Mouse (Mus musculus) cerebellum, adult 11 months (tissue): ENCODE results near the gene Trp53tg5.

ENCODE experiments used
- DNase-seq: peaks from one replicate; pipeline ENCODE4 v3.0.0; 2022

The Trp53tg5 gene

DNA sequence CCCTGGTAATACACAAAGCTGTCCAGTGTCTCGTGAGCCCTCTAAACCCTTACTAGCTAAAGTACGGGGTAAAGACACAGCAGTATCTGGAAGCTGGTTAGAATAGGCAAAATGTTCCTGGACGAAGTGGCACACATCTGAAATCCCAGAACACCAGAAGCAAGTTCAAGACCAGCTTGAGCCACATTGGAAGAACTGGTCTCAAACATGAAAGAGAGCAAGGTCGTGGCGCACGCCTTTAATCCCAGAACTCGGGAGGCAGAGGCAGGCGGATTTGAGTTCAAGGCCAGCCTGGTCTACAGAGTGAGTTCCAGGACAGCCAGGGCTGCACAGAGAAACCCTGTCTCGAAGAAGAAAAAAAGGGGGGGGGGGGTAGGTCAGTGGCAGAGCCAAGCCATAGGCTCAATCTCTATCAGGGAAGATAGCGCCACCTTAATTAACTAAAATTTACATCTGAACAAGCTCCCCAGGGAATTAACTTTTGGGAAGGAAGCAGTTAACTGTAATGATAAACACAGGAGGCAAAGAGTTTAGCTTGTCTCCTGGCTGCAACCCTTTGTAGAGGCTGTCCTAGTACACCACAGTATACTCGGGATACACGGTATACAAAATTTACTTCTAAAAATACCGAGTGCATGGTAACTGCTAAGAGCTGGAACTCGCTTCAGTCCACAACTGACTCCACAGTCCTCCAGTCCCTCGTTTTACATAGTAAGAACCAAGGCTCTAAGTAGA lies 43.5 kb downstream of the Trp53tg5 start:
- DNase-seq, result no peak

DNA sequence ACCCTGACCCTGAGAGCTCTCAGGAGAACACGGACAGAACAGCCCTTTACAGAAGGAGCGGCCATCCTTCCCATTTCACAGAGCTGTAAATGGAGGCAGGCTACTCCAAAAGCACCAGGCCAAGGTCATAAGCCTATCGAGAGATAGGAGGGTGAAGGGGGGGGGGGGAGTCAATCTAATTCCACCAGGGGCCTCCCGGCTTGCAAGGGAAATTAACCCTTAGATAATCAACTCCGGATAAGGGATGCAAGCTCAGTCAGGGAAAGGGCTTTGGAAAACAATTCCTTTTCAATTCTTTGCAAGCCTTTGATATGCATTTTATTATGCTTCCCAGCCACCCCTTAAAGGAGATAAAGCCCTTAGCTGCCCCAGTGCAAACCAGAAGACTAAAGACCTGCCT lies 45.1 kb downstream of the Trp53tg5 start:
- no peak for DNase-seq

DNA sequence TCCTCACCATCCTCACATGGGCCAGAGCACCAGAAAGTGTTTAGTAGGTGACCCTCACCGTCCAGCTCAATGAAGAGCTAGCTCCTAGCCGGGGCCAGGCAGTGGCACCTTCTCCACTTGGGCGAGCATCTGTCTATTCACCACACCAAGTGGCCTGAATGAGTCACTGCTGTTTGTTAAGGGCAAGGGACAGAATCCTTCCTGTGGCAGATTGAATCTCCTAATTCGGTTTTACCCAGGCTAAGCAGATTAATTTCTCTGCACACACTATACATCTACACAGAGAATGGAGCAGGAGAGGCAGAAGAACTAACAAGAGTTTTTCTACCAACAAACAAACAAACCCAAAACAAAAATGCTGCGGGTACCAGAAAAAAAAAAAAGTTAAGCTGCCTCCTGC lies 46.6 kb downstream of the Trp53tg5 start:
- DNase-seq, result no peak

DNA sequence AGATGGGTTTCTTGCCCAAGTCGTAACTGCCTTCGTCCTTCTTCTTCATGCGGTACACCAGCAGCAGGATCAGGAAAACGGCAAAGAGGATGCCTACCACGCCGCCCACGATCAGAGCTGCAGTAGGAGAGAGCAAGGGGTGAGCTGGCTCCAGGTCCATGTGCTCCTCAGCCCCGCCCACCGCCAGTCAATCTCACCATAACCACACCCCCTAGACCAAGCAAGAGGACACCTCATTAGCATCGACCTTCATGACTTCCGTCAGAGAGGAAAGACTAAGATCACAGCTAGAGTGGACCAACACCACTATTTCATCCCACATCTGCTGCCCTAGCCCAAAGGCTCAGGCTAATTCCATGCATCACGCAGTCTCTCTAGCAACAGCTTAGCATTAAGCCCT lies 47.4 kb downstream of the Trp53tg5 start:
- DNase-seq, result no peak

DNA sequence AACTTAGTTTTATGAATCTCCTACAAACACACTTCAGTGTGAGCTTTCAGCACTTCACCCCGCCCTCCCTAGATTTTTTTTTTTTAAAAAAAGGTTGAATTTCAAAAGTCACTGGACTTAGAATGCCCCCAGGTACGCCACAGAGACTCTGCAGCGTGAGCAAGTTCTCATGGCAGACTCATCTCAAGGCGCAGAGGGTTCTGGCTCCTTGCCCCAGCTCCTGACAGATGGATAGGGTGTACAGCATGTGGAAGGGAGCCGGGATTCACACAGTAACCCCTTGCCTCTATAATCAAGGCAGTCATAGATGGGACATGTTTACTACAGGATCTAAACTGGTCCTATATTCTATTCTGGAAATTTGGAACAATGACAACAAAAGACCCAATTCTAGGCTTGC lies 48.1 kb downstream of the Trp53tg5 start:
- no peak for DNase-seq

DNA sequence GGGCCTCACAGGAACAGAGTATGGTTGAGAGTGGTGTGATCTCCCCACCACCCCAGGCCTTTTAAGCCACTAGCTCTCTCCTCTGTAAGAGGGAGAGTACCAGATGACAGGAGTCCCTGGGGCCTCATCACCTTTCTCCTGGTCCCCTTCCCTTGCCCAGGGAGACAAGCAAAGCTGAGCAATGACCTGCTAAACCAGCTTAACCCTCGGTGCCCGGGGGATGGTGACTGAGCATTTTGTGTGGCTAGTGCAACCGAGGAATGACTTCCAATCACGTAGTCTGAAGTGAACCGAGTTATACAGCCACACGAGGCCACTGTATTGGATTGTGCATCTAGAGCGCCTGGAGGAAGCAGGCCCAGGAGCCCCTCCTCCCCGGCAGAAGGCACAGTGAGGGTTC lies 49.1 kb downstream of the Trp53tg5 start:
- DNase-seq, result no peak

DNA sequence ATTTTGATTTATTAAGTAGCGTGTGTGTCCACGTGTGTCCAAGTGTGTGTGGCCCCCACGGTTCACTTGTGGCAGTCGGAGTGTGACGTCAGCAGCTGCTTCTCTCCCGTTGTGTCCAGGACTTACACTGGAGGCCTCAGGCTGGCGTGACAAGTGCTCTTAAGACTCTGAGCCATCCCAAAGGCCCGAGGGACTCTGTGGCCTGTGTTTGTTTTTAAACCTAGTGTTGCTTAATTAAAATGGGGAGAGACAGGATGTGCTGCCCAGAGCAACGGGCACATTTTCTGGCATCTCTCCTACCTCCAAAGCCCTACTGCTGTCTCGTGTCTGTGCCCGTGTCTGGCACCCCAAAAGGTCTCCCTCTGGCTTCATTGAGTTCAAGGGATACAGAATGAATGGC lies 50.1 kb downstream of the Trp53tg5 start:
- no peak for DNase-seq

DNA sequence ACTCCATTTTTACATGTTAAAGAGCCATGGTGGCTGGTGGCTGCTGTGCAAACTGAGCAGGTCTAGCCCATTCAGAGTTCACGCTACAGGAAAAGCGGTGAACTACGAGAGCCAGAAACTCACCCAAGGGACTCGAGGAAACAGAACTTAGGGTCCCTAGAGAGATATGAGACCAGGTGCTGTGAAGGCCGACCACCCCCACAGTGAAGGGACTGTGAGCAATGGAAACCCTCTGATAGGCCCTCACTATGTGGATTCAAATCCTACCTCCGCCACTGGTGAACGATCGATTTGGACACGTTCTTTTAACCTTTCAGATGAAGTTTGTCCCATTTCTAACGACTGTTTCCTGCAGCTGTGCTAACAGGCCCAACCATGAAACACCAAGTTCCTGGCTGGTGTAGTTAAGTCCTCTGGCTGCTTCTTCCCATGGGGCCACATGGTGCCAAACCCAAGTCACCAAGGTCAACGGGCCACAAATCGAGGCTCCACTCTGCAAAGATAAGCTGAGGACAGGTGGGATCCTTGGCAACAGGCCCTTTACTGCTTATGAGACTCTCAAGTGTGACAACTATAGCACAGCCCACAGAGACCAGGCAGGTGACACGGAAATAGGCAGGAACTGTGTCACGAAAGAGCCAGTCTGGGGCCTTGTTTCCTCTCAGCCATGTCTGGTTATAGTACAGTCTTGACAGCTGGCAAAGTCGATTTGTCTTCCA lies 50.7 kb downstream of the Trp53tg5 start:
- no peak for DNase-seq

DNA sequence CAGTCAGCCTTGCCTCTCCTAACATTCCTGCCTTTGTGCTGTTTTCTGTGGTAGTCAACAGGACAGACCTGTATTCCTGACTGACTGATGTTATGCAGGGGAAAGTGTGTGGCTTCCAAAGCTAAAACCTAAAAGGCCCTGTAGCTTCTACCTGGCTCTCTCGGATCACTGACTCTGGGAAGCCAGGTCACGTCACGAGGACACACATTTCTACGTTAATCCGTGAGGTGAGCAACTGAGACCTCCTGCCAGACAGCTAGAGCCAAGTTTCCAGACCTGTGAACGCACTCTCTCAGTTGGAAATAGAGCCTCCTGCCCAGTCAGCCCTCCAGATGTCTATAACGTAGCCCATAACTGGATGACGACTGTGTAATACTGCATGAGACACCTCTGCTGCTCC lies 51.5 kb downstream of the Trp53tg5 start:
- no peak for DNase-seq

DNA sequence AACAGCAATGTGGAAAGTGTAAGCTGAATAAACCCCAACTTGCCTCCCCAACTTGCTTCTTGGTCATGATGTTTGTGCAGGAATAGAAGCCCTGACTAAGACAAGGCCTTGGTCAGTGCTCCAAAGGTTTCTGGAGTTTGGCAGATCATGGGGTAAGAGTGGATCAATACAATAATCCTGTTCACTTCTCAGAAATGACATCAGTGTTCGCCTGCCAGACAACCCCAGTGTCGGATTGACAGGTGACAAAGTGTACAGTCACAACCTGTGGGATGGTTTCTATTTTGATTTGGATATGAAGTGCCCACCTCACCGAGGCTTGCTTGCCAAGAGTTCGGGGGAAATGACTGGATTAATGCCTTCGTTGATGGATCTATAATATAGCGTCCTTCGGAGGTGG lies 52.2 kb downstream of the Trp53tg5 start:
- no peak for DNase-seq
